Mouse (Mus musculus) adrenal gland, postnatal 36 days (tissue): ENCODE results near the gene Carmil3. TPM values are rescaled to one million over a fixed set of nuclear protein-coding genes. Genes with fewer than 3 reads are reported as not detected.

Experiments
- DNase-seq, 2 experiments: peaks; one replicate each; pipeline ENCODE4 v3.0.0; 2021; ENCODE audit warnings: mixed read lengths in 1 of 2
- total RNA-seq, 2 experiments: library from RNA; stranded (reverse); gene quantifications; 2 replicates each; pipeline ENCODE4 v1.2.3; 2021

Carmil3 gene
- total RNA-seq, 2 experiments from 2014 or later, result 3.6 to 4.6 TPM

GRCm38 (mm10) chr14:55495509-55496240 is 5.2 kb downstream of the Carmil3 start:
- no peak for DNase-seq

GRCm38 (mm10) chr14:55496761-55497448 is 6.5 kb downstream of the Carmil3 start:
- no peak for DNase-seq

GRCm38 (mm10) chr14:55497449-55497821 is 7.0 kb downstream of the Carmil3 start:
- DNase-seq, result peak; percentile 88 to 90

- no peak for DNase-seq
Measured at GRCm38 (mm10) chr14:55505612-55506011, 15.2 kb downstream of the Carmil3 start.

- no peak for DNase-seq
Measured at GRCm38 (mm10) chr14:55507801-55508200, 17.4 kb downstream of the Carmil3 start.

- DNase-seq, result no peak
Measured at GRCm38 (mm10) chr14:55509540-55509939, 19.1 kb downstream of the Carmil3 start.

- DNase-seq, result no peak
Measured at GRCm38 (mm10) chr14:55510125-55510731, 19.8 kb downstream of the Carmil3 start, which contains the start of gene Cpne6. Gene Cpne6 (plus strand): TSS chr14:55510445.

GRCm38 (mm10) chr14:55511037-55511436 is 20.6 kb downstream of the Carmil3 start:
- no peak for DNase-seq

GRCm38 (mm10) chr14:55513927-55514326 is 23.5 kb downstream of the Carmil3 start:
- DNase-seq, result no peak

- no peak for DNase-seq
Measured at GRCm38 (mm10) chr14:55515846-55516245, 25.4 kb downstream of the Carmil3 start.

GRCm38 (mm10) chr14:55518897-55519296 is 28.4 kb downstream of the Carmil3 start:
- DNase-seq, result no peak

- DNase-seq, result no peak
Measured at GRCm38 (mm10) chr14:55519604-55520003, 29.2 kb downstream of the Carmil3 start.

GRCm38 (mm10) chr14:55520451-55521361 is 30.3 kb downstream of the Carmil3 start:
- DNase-seq, result peak; percentile 39 to 46

GRCm38 (mm10) chr14:55524062-55524461 is 33.6 kb downstream of the Carmil3 start:
- no peak for DNase-seq

- no peak for DNase-seq
Measured at GRCm38 (mm10) chr14:55524785-55525184, 34.3 kb downstream of the Carmil3 start, which contains the start of gene Nrl. Gene Nrl (minus strand): TSS chr14:55524981.

- no peak for DNase-seq
Measured at GRCm38 (mm10) chr14:55526674-55527073, 36.2 kb downstream of the Carmil3 start.

- peak; percentile 9 to 27 for DNase-seq
Measured at GRCm38 (mm10) chr14:55527940-55528339, 37.5 kb downstream of the Carmil3 start.

- DNase-seq, result peak; percentile 45 to 72
Measured at GRCm38 (mm10) chr14:55536116-55536745, 45.8 kb downstream of the Carmil3 start.

GRCm38 (mm10) chr14:55540067-55540786 is 49.8 kb downstream of the Carmil3 start, which contains the start of gene Pck2:
Gene Pck2 (plus strand): TSS chr14:55540266.
- peak; percentile 94 for DNase-seq

GRCm38 (mm10) chr14:55540787-55541321 is 50.4 kb downstream of the Carmil3 start:
- DNase-seq, result peak; percentile 83 to 87
